Mouse (Mus musculus) midbrain, embryonic 14.5 days (tissue): ENCODE data around the gene Irgc1. TPM values are rescaled to one million over a fixed set of nuclear protein-coding genes. Genes with fewer than 3 reads are reported as not detected.

Experiments
- ATAC-seq: fragments of 200-750 bp; cut with Nextera tagmentation; 2 replicates; pipeline ENCODE4 v1.8.0; 2017; ENCODE audit warnings: moderate number of reproducible peaks, moderate library complexity; ENCODE audit not compliant: low FRiP score, low TSS enrichment
- DNase-seq: peaks from one replicate; pipeline ENCODE4 v3.0.0-alpha.2; 2015
- H3K27ac ChIP-seq: fragments of 300-500 bp; sonication (generic); replicated peaks from 2 replicates; pipeline ENCODE4 v1.5.1; 2014; ENCODE audit warnings: mild to moderate bottlenecking, low read depth, low read length, moderate library complexity
- H3K27me3 ChIP-seq: fragments of 300-500 bp; sonication (generic); 2 replicates; pipeline ENCODE4 v1.6.1; 2014; ENCODE audit warnings: low read length, control low read depth, mixed read lengths; ENCODE audit not compliant: control insufficient read depth, insufficient read depth
- H3K36me3 ChIP-seq: fragments of 300-500 bp; sonication (generic); 2 replicates; pipeline ENCODE4 v1.6.1; 2014; ENCODE audit warnings: low read length, control low read depth; ENCODE audit not compliant: control insufficient read depth, insufficient read depth
- H3K4me1 ChIP-seq: fragments of 300-500 bp; sonication (generic); 2 replicates; pipeline ENCODE4 v1.6.1; 2014; ENCODE audit warnings: mild to moderate bottlenecking, antibody characterized with exemption, low read length, control low read depth; ENCODE audit not compliant: control insufficient read depth, insufficient read depth
- H3K4me2 ChIP-seq: fragments of 300-500 bp; sonication (generic); 2 replicates; pipeline ENCODE4 v1.6.1; 2014; ENCODE audit warnings: mild to moderate bottlenecking, low read length, moderate library complexity
- H3K4me3 ChIP-seq: fragments of 300-500 bp; sonication (generic); replicated peaks from 2 replicates; pipeline ENCODE4 v1.5.1; 2014; ENCODE audit warnings: low read depth, low read length
- H3K9ac ChIP-seq: fragments of 300-500 bp; sonication (generic); replicated peaks from 2 replicates; pipeline ENCODE4 v1.6.1; 2014; ENCODE audit warnings: mild to moderate bottlenecking, low read length, moderate library complexity
- H3K9me3 ChIP-seq: fragments of 300-500 bp; sonication (generic); 2 replicates; pipeline ENCODE4 v1.6.1; 2016; ENCODE audit warnings: low read length, control low read depth, mixed read lengths; ENCODE audit not compliant: control insufficient read depth
- WGBS: fragments of 180-500 bp; shearing (Covaris S2); extraction: QIAGEN DNeasy Blood & Tissue Kit; methylation state at CpG from one replicate; pipeline ENCODE4 v1.1.7; 2014; 5-methylcytosine and 5-hydroxymethylcytosine counted together
- polyA plus RNA-seq: library from polyadenylated mRNA; unstranded; fragments of >200 nt; fragmentation: Nextera tagmentation; extraction: Ambion mirVana; gene quantifications from 2 replicates; pipeline ENCODE4 v1.2.1, GENCODE M21; 2014

The Irgc1 gene
- polyA plus RNA-seq, 1 experiment from 2014 or later = not detected

GRCm38 (mm10) chr7:24462388-24463319 is 10.6 kb upstream of the Irgc1 start, which contains the start of gene Plaur:
Plaur (plus strand) TSS chr7:24462484.
- Histone ChIP-seq H3K4me3 (no peak within 1 kb of the TSS), H3K4me2 (peak within 1 kb of the TSS; percentile 6; the same call in 1 of the 2 replicates), H3K27ac (no peak within 1 kb of the TSS), H3K4me1 (0 out of 2 replicates have a peak, but pooled peaks cover 5% of the 10 kb centered on the region), H3K36me3 (no peaks in the 10 kb centered on the region), H3K27me3 (0 out of 2 replicates have a peak, but pooled peaks cover 5% of the 10 kb centered on the region), H3K9ac (no peak within 1 kb of the TSS), H3K9me3 (no peaks in the 10 kb centered on the region)
- DNase-seq = no peak
- 12% methylated on average over 27 of the region's 27 CpGs for WGBS
- ATAC-seq = no peak

- Histone ChIP-seq H3K4me3 (no peak overlapping the region), H3K4me1 (0 out of 2 replicates have a peak, but pooled peaks cover 5% of the 10 kb centered on the region), H3K36me3 (no peaks in the 10 kb centered on the region), H3K27ac (no peak overlapping the region), H3K9me3 (no peaks in the 10 kb centered on the region), H3K4me2 (no peak overlapping the region), H3K9ac (no peak overlapping the region), H3K27me3 (0 out of 2 replicates have a peak, but pooled peaks cover 5% of the 10 kb centered on the region)
- WGBS = 74% methylated on average over 14 of the region's 14 CpGs
- ATAC-seq = no peak
- DNase-seq = no peak
These were observed 9.4 kb upstream of the Irgc1 start for GRCm38 (mm10) chr7:24461376-24462051.

- DNase-seq (no peak), ATAC-seq (no peak)
- Histone ChIP-seq H3K4me2 (no peak overlapping the region), H3K4me1 (0 out of 2 replicates have a peak, but pooled peaks cover 5% of the 10 kb centered on the region), H3K4me3 (no peak overlapping the region), H3K9ac (no peak overlapping the region), H3K27ac (no peak overlapping the region), H3K27me3 (0 out of 2 replicates have a peak, but pooled peaks cover 5% of the 10 kb centered on the region), H3K9me3 (no peaks in the 10 kb centered on the region), H3K36me3 (no peaks in the 10 kb centered on the region)
- WGBS = 60% methylated on average over 3 of the region's 3 CpGs
These were observed 7.7 kb upstream of the Irgc1 start for GRCm38 (mm10) chr7:24459843-24460242.

DNA sequence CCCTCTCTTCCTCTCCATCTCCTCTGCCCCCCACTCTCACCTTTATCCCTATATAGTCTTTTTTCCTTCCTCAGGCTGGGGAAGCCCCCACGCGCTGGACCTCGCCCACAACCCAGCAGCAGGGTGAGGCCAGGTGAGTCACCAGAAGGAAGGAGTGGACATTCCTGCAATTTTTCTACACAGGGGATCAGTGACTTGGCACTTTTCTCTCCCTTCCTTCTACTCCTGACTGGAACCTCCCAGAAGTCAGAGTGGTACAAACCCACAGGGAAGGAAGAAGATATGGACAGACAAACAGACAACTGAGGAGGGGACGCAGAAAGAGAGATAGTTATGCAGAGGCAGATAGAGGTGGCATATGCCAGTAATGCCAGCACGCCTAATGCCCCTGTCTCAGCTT is 7.3 kb upstream of the Irgc1 start:
- DNase-seq = no peak
- Histone ChIP-seq H3K9ac (no peak overlapping the region), H3K27ac (no peak overlapping the region), H3K9me3 (no peaks in the 10 kb centered on the region), H3K36me3 (no peaks in the 10 kb centered on the region), H3K27me3 (0 out of 2 replicates have a peak, but pooled peaks cover 5% of the 10 kb centered on the region), H3K4me3 (no peak overlapping the region), H3K4me1 (0 out of 2 replicates have a peak, but pooled peaks cover 5% of the 10 kb centered on the region), H3K4me2 (no peak overlapping the region)
- 89% methylated on average over 5 of the region's 5 CpGs for WGBS
- no peak for ATAC-seq

DNA sequence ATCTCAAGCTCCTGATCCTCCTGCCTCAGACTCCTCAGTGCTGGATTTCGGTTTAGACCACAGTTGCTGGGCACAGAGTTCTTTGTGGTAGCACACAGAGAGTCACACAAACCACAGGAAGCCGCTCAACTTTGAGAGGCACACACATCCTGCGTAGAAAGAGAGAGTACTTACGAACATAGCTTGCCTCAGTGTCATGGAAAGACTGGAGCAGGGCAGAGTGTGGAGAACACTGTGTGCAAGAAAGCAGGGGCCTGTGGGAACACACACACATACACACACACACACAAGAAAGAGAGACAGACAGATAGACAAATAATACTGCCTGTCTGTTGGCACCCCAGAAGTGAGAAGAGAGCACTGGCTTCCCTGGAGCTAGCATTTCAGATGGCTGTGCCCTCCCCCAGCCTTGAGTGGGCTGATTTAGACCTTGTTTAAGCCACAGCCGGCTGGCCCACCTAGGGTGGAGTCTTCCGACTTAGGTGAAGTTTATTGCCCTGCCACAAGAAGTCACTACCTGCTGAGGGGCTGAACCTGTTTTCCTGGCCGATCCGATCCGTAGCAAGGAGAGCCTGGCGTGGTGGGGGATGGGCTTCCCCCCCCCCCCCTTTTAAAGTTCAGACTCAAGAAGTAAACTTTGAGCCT is 5.8 kb upstream of the Irgc1 start:
- Histone ChIP-seq H3K9me3 (no peaks in the 10 kb centered on the region), H3K4me1 (0 out of 2 replicates have a peak, but pooled peaks cover 4% of the 10 kb centered on the region), H3K27me3 (0 out of 2 replicates have a peak, but pooled peaks cover 5% of the 10 kb centered on the region), H3K27ac (no peak overlapping the region), H3K9ac (no peak overlapping the region), H3K36me3 (no peaks in the 10 kb centered on the region), H3K4me3 (no peak overlapping the region), H3K4me2 (no peak overlapping the region)
- no peak for ATAC-seq
- no peak for DNase-seq
- 72% methylated on average over 10 of the region's 10 CpGs for WGBS

DNA sequence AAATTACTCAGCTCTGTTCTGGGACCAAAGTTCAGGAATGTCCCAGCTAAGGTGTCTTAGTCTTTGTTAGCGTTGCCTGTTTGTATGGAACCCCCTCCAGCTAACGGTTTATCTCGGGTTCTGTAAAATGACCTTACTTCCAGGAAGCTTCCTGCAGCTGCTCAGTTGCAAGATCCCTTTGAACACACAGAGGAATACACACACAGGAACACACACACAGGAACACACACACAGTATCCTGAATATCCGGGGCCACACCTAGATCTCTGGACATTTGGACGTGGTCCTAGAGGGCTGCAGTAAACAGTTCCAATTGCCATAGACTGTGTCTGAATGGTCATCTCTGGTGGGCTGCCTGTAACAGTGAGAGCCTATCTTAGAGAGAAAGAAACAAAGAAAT is 3.6 kb upstream of the Irgc1 start:
- ATAC-seq (no peak), DNase-seq (no peak)
- H3K4me2 ChIP-seq = no peak overlapping the region
- no peaks in the 10 kb centered on the region for H3K9me3 ChIP-seq
- no peak overlapping the region for H3K9ac ChIP-seq
- H3K36me3 ChIP-seq = no peaks in the 10 kb centered on the region
- H3K4me3 ChIP-seq = no peak overlapping the region
- H3K27me3 ChIP-seq = no peaks in the 10 kb centered on the region
- H3K27ac ChIP-seq = no peak overlapping the region
- H3K4me1 ChIP-seq = no peaks in the 10 kb centered on the region
- 92% methylated on average over 5 of the region's 5 CpGs for WGBS

- 61% methylated on average over 2 of the region's 2 CpGs for WGBS
- ATAC-seq (no peak), DNase-seq (no peak)
- no peaks in the 10 kb centered on the region for H3K9me3 ChIP-seq
- H3K4me1 ChIP-seq = no peaks in the 10 kb centered on the region
- H3K4me2 ChIP-seq = no peak overlapping the region
- no peak overlapping the region for H3K27ac ChIP-seq
- H3K36me3 ChIP-seq = no peaks in the 10 kb centered on the region
- H3K9ac ChIP-seq = no peak overlapping the region
- no peak overlapping the region for H3K4me3 ChIP-seq
- H3K27me3 ChIP-seq = no peaks in the 10 kb centered on the region
These were observed 2.1 kb upstream of the Irgc1 start for GRCm38 (mm10) chr7:24454199-24454598.

DNA sequence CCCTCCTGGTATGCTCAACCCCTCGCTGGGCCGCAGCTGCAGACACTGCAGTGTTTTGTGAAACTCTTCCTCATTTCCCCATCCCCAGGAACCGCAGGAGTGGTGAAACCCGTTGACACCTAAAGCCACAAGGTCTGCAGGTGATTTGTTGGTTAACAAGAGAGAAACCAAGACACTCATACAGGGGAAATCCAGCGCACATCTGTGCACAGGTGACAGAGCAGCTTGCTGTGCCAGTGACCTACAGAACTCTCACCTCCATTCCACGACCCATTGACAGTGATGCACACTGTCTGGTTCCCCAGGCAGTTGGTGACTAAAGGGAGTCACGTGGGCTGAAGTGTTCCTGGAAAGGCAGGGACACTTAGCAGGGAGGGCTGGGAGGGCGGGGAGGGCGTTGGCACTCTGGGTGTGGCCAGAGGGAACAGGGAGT is 1.5 kb downstream of the Irgc1 start:
- Histone ChIP-seq H3K27me3 (no peaks in the 10 kb centered on the region), H3K9ac (no peak overlapping the region), H3K4me2 (no peak overlapping the region), H3K9me3 (no peaks in the 10 kb centered on the region), H3K4me1 (no peaks in the 10 kb centered on the region), H3K27ac (no peak overlapping the region), H3K4me3 (no peak overlapping the region), H3K36me3 (no peaks in the 10 kb centered on the region)
- ATAC-seq (no peak), DNase-seq (no peak)
- WGBS = 71% methylated on average over 9 of the region's 9 CpGs
